Mouse (Mus musculus) thymus, postnatal 25 days (tissue): ENCODE measurements around the gene Dmrtc1a.
A peak's percentile ranks its signal among the peaks of the same experiment; 100 is the strongest.
"Not testable (repeated sequence)": the region's sequence is repeated elsewhere in the genome, so short reads cannot be mapped to it uniquely, and the experiment has no call there.

Experiments
- DNase-seq: peaks from one replicate; pipeline ENCODE4 v3.0.0; 2022

The Dmrtc1a gene

GRCm38 (mm10) chrX:102908587-102908986 is at the start of gene Dmrtc1a, which contains the start of gene 1700011M02Rik:
Gene Dmrtc1a (minus strand): TSS chrX:102908687.
Gene 1700011M02Rik (plus strand): TSS chrX:102908905.
- DNase-seq, result not testable (repeated sequence)

GRCm38 (mm10) chrX:102950136-102950535 is 41.6 kb upstream of the Dmrtc1a start:
- not testable (repeated sequence) for DNase-seq

GRCm38 (mm10) chrX:102936743-102937142 is 28.3 kb upstream of the Dmrtc1a start:
- no peak for DNase-seq

- no peak for DNase-seq
Observed at GRCm38 (mm10) chrX:102934395-102934764, 25.9 kb upstream of the Dmrtc1a start.

- peak; percentile 35 for DNase-seq
Observed at GRCm38 (mm10) chrX:102933571-102934394, 25.3 kb upstream of the Dmrtc1a start.

- no peak for DNase-seq
Observed at GRCm38 (mm10) chrX:102932992-102933570, 24.6 kb upstream of the Dmrtc1a start.

- DNase-seq, result not testable (repeated sequence)
Observed at GRCm38 (mm10) chrX:102928072-102928471, 19.6 kb upstream of the Dmrtc1a start, which contains the start of gene 1700018G05Rik. Gene 1700018G05Rik (plus strand): TSS chrX:102928372.

GRCm38 (mm10) chrX:102926707-102927106 is 18.2 kb upstream of the Dmrtc1a start:
- DNase-seq, result not testable (repeated sequence)

GRCm38 (mm10) chrX:102914823-102915222 is 6.3 kb upstream of the Dmrtc1a start:
- DNase-seq, result not testable (repeated sequence)

- no peak for DNase-seq
Observed at GRCm38 (mm10) chrX:102867871-102868270, 40.6 kb downstream of the Dmrtc1a start, which contains the start of gene 1700031F05Rik. Gene 1700031F05Rik (minus strand): TSS chrX:102867971.

- not testable (repeated sequence) for DNase-seq
Observed at GRCm38 (mm10) chrX:102854516-102854915, 54.0 kb downstream of the Dmrtc1a start, which contains the start of gene Dmrtc1c2. Gene Dmrtc1c2 (minus strand): TSS chrX:102854616.
